Mouse (Mus musculus): ENCODE measurements at regions not wholly inside any gene's neighbourhood (a gene's known extent, or its start where the extent isn't known, plus 50 kb on each side); places are given as distances from the start of the nearest gene placed in this dataset.

DNA sequence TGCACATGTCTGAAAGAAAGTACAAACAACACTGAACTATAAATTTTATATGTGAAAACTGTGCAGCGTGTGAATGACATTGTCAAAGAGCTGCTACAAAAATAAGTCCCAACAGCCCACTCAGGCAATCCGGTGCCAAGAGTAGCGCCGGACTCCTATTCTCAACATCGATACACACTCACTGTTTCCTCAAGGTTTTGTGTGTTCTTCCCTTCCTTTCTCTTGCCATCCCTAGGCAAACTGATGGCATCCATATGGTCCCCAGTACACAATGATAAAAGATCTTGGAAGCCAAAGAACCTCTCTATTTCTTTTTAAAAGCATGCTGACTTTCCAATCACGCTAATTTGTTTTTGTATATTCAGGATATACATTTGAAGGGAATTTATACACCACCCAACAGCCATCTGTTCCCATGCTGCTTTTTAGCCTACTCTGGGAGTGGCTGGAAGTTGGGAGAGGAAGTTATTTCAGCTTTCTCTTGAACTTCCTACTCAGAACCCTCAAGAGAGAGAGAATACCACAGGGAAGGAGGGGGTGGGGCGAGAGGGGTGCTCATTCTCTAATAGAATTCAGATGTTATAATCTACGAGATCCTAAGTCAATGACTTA lies 205.9 kb upstream of the Xylt1 start:
- ATAC-seq (ENCODE audit: insufficient read depth, low FRiP score, low TSS enrichment), result no peak

GRCm38 (mm10) chr7:117184011-117184410 lies 196.8 kb upstream of the Xylt1 start:
- ATAC-seq (ENCODE audit: insufficient read depth, low FRiP score, low TSS enrichment) (no peak), DNase-seq (ENCODE audit: low spot score) (no peak)
- H3K27me3 ChIP-seq (ENCODE audit: control insufficient read depth, insufficient read depth, low read length), result no peaks in the 10 kb centered on the region
- H3K27ac ChIP-seq (ENCODE audit: low read depth, low read length), result no peak overlapping the region
- 59% methylated on average over 1 of the region's 1 CpGs for WGBS
- H3K4me3 ChIP-seq (ENCODE audit: low read depth, low read length), result no peak overlapping the region
- no peaks in the 10 kb centered on the region for H3K4me1 ChIP-seq (ENCODE audit: control insufficient read depth, insufficient read depth, low read length)
- no peaks in the 10 kb centered on the region for H3K36me3 ChIP-seq (ENCODE audit: control insufficient read depth, insufficient read depth, low read length)
- H3K4me2 ChIP-seq (ENCODE audit: low read depth), result no peak overlapping the region
- H3K9me3 ChIP-seq (ENCODE audit: control insufficient read depth, low read length), result no peaks in the 10 kb centered on the region
- no peak overlapping the region for H3K9ac ChIP-seq (ENCODE audit: low read length)

More for the DNA sequence above, 205.9 kb upstream of the Xylt1 start:
- DNase-seq (ENCODE audit: low spot score), result no peak
- H3K9ac ChIP-seq (ENCODE audit: low read length), result no peak overlapping the region
- H3K36me3 ChIP-seq (ENCODE audit: control insufficient read depth, insufficient read depth, low read length), result no peaks in the 10 kb centered on the region
- H3K4me2 ChIP-seq (ENCODE audit: low read depth), result no peak overlapping the region
- 90% methylated on average over 8 of the region's 8 CpGs for WGBS
- no peaks in the 10 kb centered on the region for H3K27me3 ChIP-seq (ENCODE audit: control insufficient read depth, insufficient read depth, low read length)
- no peaks in the 10 kb centered on the region for H3K9me3 ChIP-seq (ENCODE audit: control insufficient read depth, low read length)
- no peak overlapping the region for H3K27ac ChIP-seq (ENCODE audit: low read depth, low read length)
- no peak overlapping the region for H3K4me3 ChIP-seq (ENCODE audit: low read depth, low read length)
- H3K4me1 ChIP-seq (ENCODE audit: control insufficient read depth, insufficient read depth, low read length), result no peaks in the 10 kb centered on the region

DNA sequence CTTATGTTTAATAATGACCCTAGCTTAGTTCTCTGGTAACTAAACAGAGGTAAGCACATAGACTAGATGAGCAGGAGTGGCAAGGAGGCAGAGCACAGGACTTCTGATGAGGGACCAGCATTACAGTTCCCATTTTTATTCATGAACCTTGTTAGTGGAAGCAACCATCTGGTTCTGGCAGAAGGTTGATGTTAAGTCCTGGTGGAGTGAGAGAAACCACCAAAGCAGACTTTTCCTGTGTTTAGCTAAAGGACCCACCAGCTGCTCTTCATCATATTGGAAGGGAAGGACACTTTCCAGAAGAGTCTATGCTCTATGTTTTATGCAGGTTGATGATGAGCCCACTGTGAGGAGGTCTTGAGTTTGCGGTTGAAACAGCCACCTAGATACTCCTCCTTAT lies 194.9 kb upstream of the Xylt1 start:
- WGBS, result 88% methylated on average over 1 of the region's 1 CpGs
- ATAC-seq (ENCODE audit: insufficient read depth, low FRiP score, low TSS enrichment), result no peak
- H3K4me2 ChIP-seq (ENCODE audit: low read depth), result no peak overlapping the region

DNA sequence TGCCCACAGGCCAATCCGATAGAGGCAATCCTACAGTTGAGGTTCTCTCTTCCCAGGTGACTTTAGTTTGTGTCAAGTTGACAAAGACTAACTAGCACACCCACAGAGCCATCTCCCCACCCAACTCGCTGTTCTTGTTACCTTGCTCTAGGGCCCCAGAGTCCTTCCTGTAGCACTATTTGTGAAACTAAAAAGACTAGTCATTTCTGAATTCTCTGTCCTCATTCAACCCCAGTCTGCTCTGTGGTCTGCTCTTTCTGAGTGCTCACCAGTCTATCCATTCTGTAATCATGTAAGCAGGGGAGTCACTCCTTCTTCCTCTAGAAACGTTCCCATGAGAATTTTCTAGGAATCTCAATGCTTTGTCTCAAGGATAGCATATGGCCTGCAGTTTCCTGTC lies 184.2 kb upstream of the Xylt1 start:
- whole genome bisulfite sequencing, result 75% methylated on average over 3 of the region's 3 CpGs
- Histone ChIP-seq H3K9ac (ENCODE audit: low read length) (no peak overlapping the region), H3K4me1 (ENCODE audit: control insufficient read depth, insufficient read depth, low read length) (no peaks in the 10 kb centered on the region), H3K4me2 (ENCODE audit: low read depth) (no peak overlapping the region), H3K36me3 (ENCODE audit: control insufficient read depth, insufficient read depth, low read length) (no peaks in the 10 kb centered on the region), H3K27me3 (ENCODE audit: control insufficient read depth, insufficient read depth, low read length) (no peaks in the 10 kb centered on the region), H3K4me3 (ENCODE audit: low read depth, low read length) (no peak overlapping the region), H3K9me3 (ENCODE audit: control insufficient read depth, low read length) (no peaks in the 10 kb centered on the region), H3K27ac (ENCODE audit: low read depth, low read length) (no peak overlapping the region)
- DNase-seq (ENCODE audit: low spot score) (no peak), ATAC-seq (ENCODE audit: insufficient read depth, low FRiP score, low TSS enrichment) (no peak)

More for the DNA sequence above, 194.9 kb upstream of the Xylt1 start:
- Histone ChIP-seq H3K36me3 (ENCODE audit: control insufficient read depth, insufficient read depth, low read length) (no peaks in the 10 kb centered on the region), H3K4me1 (ENCODE audit: control insufficient read depth, insufficient read depth, low read length) (no peaks in the 10 kb centered on the region), H3K9ac (ENCODE audit: low read length) (no peak overlapping the region), H3K4me3 (ENCODE audit: low read depth, low read length) (no peak overlapping the region), H3K9me3 (ENCODE audit: control insufficient read depth, low read length) (no peaks in the 10 kb centered on the region), H3K27me3 (ENCODE audit: control insufficient read depth, insufficient read depth, low read length) (no peaks in the 10 kb centered on the region), H3K27ac (ENCODE audit: low read depth, low read length) (no peak overlapping the region)
- no peak for DNase-seq (ENCODE audit: low spot score)

GRCm38 (mm10) chr7:117226294-117226693 lies 154.5 kb upstream of the Xylt1 start:
- no peak for ATAC-seq (ENCODE audit: insufficient read depth, low FRiP score, low TSS enrichment)
- H3K27me3 ChIP-seq (ENCODE audit: control insufficient read depth, insufficient read depth, low read length), result no peaks in the 10 kb centered on the region
- H3K9me3 ChIP-seq (ENCODE audit: control insufficient read depth, low read length), result no peaks in the 10 kb centered on the region
- H3K27ac ChIP-seq (ENCODE audit: low read depth, low read length), result no peak overlapping the region
- H3K36me3 ChIP-seq (ENCODE audit: control insufficient read depth, insufficient read depth, low read length), result no peaks in the 10 kb centered on the region
- DNase-seq (ENCODE audit: low spot score), result no peak
- H3K4me3 ChIP-seq (ENCODE audit: low read depth, low read length), result no peak overlapping the region
- no peak overlapping the region for H3K4me2 ChIP-seq (ENCODE audit: low read depth)
- no peaks in the 10 kb centered on the region for H3K4me1 ChIP-seq (ENCODE audit: control insufficient read depth, insufficient read depth, low read length)
- H3K9ac ChIP-seq (ENCODE audit: low read length), result no peak overlapping the region

- H3K4me2 ChIP-seq (ENCODE audit: low read depth), result no peak overlapping the region
- H3K27me3 ChIP-seq (ENCODE audit: control insufficient read depth, insufficient read depth, low read length), result no peaks in the 10 kb centered on the region
- H3K4me3 ChIP-seq (ENCODE audit: low read depth, low read length), result no peak overlapping the region
- ATAC-seq (ENCODE audit: insufficient read depth, low FRiP score, low TSS enrichment) (no peak), DNase-seq (ENCODE audit: low spot score) (no peak)
- no peak overlapping the region for H3K27ac ChIP-seq (ENCODE audit: low read depth, low read length)
- no peaks in the 10 kb centered on the region for H3K36me3 ChIP-seq (ENCODE audit: control insufficient read depth, insufficient read depth, low read length)
- H3K9ac ChIP-seq (ENCODE audit: low read length), result no peak overlapping the region
- H3K9me3 ChIP-seq (ENCODE audit: control insufficient read depth, low read length), result no peaks in the 10 kb centered on the region
- H3K4me1 ChIP-seq (ENCODE audit: control insufficient read depth, insufficient read depth, low read length), result no peaks in the 10 kb centered on the region
- WGBS, result 74% methylated on average over 5 of the region's 5 CpGs
These were observed 151.2 kb upstream of the Xylt1 start for GRCm38 (mm10) chr7:117229619-117230018.

- Histone ChIP-seq H3K4me3 (ENCODE audit: low read depth, low read length) (no peak overlapping the region), H3K4me2 (ENCODE audit: low read depth) (no peak overlapping the region), H3K9ac (ENCODE audit: low read length) (no peak overlapping the region), H3K4me1 (ENCODE audit: control insufficient read depth, insufficient read depth, low read length) (no peaks in the 10 kb centered on the region), H3K9me3 (ENCODE audit: control insufficient read depth, low read length) (no peaks in the 10 kb centered on the region), H3K27ac (ENCODE audit: low read depth, low read length) (no peak overlapping the region), H3K36me3 (ENCODE audit: control insufficient read depth, insufficient read depth, low read length) (no peaks in the 10 kb centered on the region), H3K27me3 (ENCODE audit: control insufficient read depth, insufficient read depth, low read length) (no peaks in the 10 kb centered on the region)
- 83% methylated on average over 9 of the region's 9 CpGs for WGBS
- ATAC-seq (ENCODE audit: insufficient read depth, low FRiP score, low TSS enrichment) (no peak), DNase-seq (ENCODE audit: low spot score) (no peak)
These were observed 124.0 kb upstream of the Xylt1 start for GRCm38 (mm10) chr7:117256819-117257218.

DNA sequence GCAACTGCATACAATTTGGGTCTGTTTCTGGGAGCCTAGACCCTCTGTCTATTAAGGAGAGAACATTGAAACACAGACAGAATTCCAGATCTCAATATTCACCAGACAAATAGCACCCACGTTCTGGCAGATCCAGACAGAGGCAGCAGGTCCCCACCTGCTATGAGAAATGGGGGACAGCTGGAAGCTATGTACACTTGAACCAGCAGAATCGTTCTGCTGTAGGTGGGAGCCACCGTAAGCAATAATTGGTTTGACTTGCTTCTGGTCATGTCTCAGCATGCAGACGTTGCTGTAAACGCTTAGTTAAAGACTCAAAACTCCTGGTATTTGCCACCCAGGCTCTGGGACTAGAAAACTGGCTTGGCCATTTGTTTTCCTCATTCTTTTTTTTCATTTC lies 122.2 kb upstream of the Xylt1 start:
- WGBS, result 74% methylated on average over 5 of the region's 5 CpGs
- no peak overlapping the region for H3K4me3 ChIP-seq (ENCODE audit: low read depth, low read length)

DNA sequence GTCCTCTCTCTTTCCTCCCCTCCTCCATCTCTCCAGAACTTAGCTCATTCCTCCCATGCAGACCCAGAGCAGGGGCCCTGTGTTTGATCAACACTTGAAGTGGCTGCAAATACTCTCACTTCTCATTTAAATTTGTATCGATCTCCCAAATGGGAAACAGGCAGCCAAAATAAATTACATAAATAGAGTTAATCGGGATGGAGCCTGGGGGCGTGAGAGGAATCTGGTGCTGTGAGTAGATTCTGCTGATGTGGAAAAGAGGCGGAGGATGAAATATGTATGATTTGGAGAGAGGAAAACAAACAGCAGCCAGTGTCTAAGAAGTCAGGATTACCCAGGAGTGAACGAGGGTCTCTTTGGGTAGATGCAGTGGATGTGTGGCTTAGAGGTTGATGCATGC lies 121.6 kb upstream of the Xylt1 start:
- DNase-seq (ENCODE audit: low spot score) (no peak), ATAC-seq (ENCODE audit: insufficient read depth, low FRiP score, low TSS enrichment) (no peak)
- H3K27ac ChIP-seq (ENCODE audit: low read depth, low read length), result no peak overlapping the region
- no peak overlapping the region for H3K4me3 ChIP-seq (ENCODE audit: low read depth, low read length)
- H3K36me3 ChIP-seq (ENCODE audit: control insufficient read depth, insufficient read depth, low read length), result no peaks in the 10 kb centered on the region
- H3K9me3 ChIP-seq (ENCODE audit: control insufficient read depth, low read length), result no peaks in the 10 kb centered on the region
- WGBS, result 73% methylated on average over 5 of the region's 5 CpGs
- no peak overlapping the region for H3K4me2 ChIP-seq (ENCODE audit: low read depth)
- H3K4me1 ChIP-seq (ENCODE audit: control insufficient read depth, insufficient read depth, low read length), result no peaks in the 10 kb centered on the region
- no peak overlapping the region for H3K9ac ChIP-seq (ENCODE audit: low read length)
- H3K27me3 ChIP-seq (ENCODE audit: control insufficient read depth, insufficient read depth, low read length), result no peaks in the 10 kb centered on the region

More for the DNA sequence above, 122.2 kb upstream of the Xylt1 start:
- H3K4me2 ChIP-seq (ENCODE audit: low read depth), result no peak overlapping the region
- ATAC-seq (ENCODE audit: insufficient read depth, low FRiP score, low TSS enrichment) (no peak), DNase-seq (ENCODE audit: low spot score) (no peak)
- H3K27ac ChIP-seq (ENCODE audit: low read depth, low read length), result no peak overlapping the region
- no peaks in the 10 kb centered on the region for H3K9me3 ChIP-seq (ENCODE audit: control insufficient read depth, low read length)
- no peaks in the 10 kb centered on the region for H3K36me3 ChIP-seq (ENCODE audit: control insufficient read depth, insufficient read depth, low read length)
- H3K9ac ChIP-seq (ENCODE audit: low read length), result peak overlapping the region; percentile 2; the same call in 1 of the 2 replicates
- H3K27me3 ChIP-seq (ENCODE audit: control insufficient read depth, insufficient read depth, low read length), result no peaks in the 10 kb centered on the region
- no peaks in the 10 kb centered on the region for H3K4me1 ChIP-seq (ENCODE audit: control insufficient read depth, insufficient read depth, low read length)

Data from neural tube, embryonic 11.5 days (tissue).